Mouse (Mus musculus) gastrocnemius, adult 2 months (tissue): Measurements from ENCODE around the gene Cyp2r1. TPM values are rescaled to one million over a fixed set of nuclear protein-coding genes. Genes with fewer than 3 reads are reported as not detected.
"Not testable (repeated sequence)": the region's sequence is repeated elsewhere in the genome, so short reads cannot be mapped to it uniquely, and the experiment has no call there.

Experiments
- DNase-seq: peaks from one replicate; pipeline ENCODE4 v3.0.0; 2022
- H3K27ac ChIP-seq: fragments of 200-600 bp; 2 replicates; pipeline ENCODE4 v1.8.1; 2022; ENCODE audit warnings: mild to moderate bottlenecking
- H3K4me3 ChIP-seq: fragments of 200-600 bp; 2 replicates; pipeline ENCODE4 v1.8.1; 2022; ENCODE audit warnings: mild to moderate bottlenecking, moderate library complexity
- CTCF ChIP-seq: fragments of 200-600 bp; IDR thresholded peaks from 2 replicates; pipeline ENCODE4 v1.8.1; 2022; ENCODE audit warnings: antibody characterized with exemption, mild to moderate bottlenecking, moderate library complexity
- intact Hi-C: fragments of 180-260 bp; cut with DNase I; formaldehyde crosslinking; loops from one replicate; pipeline ENCODE4 v1.15.1; 2025
- long read RNA-seq, 2 experiments: library from polyadenylated mRNA; stranded (forward); transcript quantifications; one replicate each; pipeline ENCODE4 v2.0.0; 2021
- total RNA-seq, 2 experiments: library from RNA; stranded (reverse); gene quantifications; 2 replicates each; pipeline ENCODE4 v1.2.3; 2021

Cyp2r1 gene
- total RNA-seq = under 1 TPM; 0.20 TPM
- long read RNA-seq, experiment 1 = 0 reads
- long read RNA-seq, experiment 2 = 0 reads

- Histone ChIP-seq H3K4me3 (peak within 1 kb of the TSS; percentile 85), H3K27ac (peak within 1 kb of the TSS; percentile 69)
- peak; percentile 23; the same call in 1 of the 2 replicates for TF ChIP-seq CTCF
- intact Hi-C loops = no loop called here
- DNase-seq = peak; percentile 89
These were observed at the start of gene Cyp2r1 for GRCm38 (mm10) chr7:114562531-114563241. Gene Cyp2r1, minus strand, starts transcription at chr7:114562972.

DNA sequence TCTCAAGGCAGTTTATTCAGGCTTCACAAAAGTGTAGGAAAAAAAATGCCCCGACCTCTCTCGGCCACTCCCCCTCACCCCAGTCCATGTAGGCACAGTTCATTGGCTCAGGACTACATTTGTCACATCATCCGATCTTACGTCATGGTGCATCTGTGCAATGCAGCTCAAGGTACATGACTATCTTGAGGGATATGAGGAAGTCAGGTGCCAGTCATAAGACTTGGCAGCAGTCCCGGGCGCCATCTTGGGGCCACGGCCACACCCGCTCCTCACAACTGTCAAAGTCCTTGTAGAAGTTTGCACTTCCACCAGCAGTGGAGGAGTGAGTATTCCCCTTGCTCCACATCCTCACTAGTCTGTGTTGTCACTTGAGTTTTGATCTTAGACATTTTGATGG is 31.6 kb upstream of the Cyp2r1 start:
- intact Hi-C loops, DNase-seq, H3K27ac ChIP-seq, H3K4me3 ChIP-seq: not testable (repeated sequence)

GRCm38 (mm10) chr7:114582441-114582840 is 19.7 kb upstream of the Cyp2r1 start:
- TF ChIP-seq CTCF = no peak
- intact Hi-C loops = loop anchor here (2.0 to 10.0 kb wide), 3 partner anchors 90 to 234 kb away; no protein-coding TSS in a partner anchor
- DNase-seq = no peak
- no peak overlapping the region for H3K27ac ChIP-seq
- H3K4me3 ChIP-seq = no peak overlapping the region

- intact Hi-C loops = loop anchor here (5.0 to 10.0 kb wide), 2 partner anchors 91 to 144 kb away; no protein-coding TSS in a partner anchor
- Histone ChIP-seq H3K27ac (no peak overlapping the region), H3K4me3 (no peak overlapping the region)
- TF ChIP-seq CTCF = no peak
- no peak for DNase-seq
These were observed 18.4 kb upstream of the Cyp2r1 start for GRCm38 (mm10) chr7:114581200-114581599.

GRCm38 (mm10) chr7:114580426-114580825 is 17.7 kb upstream of the Cyp2r1 start:
- TF ChIP-seq CTCF = peak; percentile 79

DNA sequence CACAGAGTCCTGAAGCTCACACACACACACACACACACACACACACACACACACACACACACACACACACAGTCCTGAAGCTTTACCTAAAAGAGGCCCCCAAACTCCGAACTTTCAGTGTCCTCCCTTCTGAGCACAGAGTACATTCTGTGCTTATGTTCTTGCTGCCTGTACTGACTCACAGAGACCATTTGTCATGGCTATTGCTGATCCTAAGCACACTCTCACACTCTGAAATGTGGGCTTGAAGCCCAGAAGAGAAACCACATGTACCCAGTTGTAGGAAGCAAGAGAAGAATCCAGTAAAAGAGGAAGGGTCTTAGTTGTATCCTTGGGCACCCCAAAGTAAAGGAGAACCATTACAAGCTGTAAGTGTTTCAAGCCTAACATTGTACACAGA is 14.9 kb upstream of the Cyp2r1 start:
- Histone ChIP-seq H3K27ac (no peak overlapping the region), H3K4me3 (no peak overlapping the region)
- TF ChIP-seq CTCF = no peak
- intact Hi-C loops = no loop called here
- DNase-seq = no peak

More at GRCm38 (mm10) chr7:114580426-114580825, 17.7 kb upstream of the Cyp2r1 start:
- Histone ChIP-seq H3K27ac (no peak overlapping the region), H3K4me3 (no peak overlapping the region)
- DNase-seq = peak; percentile 31
- intact Hi-C loops = loop anchor here (5.0 to 10.0 kb wide), 2 partner anchors 92 to 144 kb away; no protein-coding TSS in a partner anchor

GRCm38 (mm10) chr7:114576931-114577330 is 14.2 kb upstream of the Cyp2r1 start:
- TF ChIP-seq CTCF = no peak
- no peak for DNase-seq
- intact Hi-C loops = no loop called here
- Histone ChIP-seq H3K27ac (no peak overlapping the region), H3K4me3 (peak overlapping the region; percentile 36; the same call in 1 of the 2 replicates)

DNA sequence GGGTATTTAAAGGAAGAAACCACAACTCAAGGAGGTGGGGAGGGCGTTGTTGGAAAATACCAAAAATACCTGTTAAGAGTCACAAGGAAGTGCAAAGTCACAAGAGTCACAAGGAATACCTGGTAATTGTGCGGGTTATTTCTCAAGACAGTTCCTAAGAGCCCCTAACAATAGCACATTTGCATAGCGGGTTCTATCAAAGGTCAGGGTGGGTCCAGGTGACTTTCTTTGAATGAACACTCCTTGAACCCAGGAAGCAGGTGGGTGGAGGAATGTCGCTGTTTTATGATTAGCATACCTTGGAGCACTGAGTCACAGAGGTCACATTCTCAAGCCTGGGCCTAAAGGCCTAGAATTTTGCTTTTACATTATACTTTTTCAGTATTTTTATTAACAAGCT is 11.1 kb upstream of the Cyp2r1 start:
- intact Hi-C loops, DNase-seq, H3K27ac ChIP-seq, H3K4me3 ChIP-seq: not testable (repeated sequence)

DNA sequence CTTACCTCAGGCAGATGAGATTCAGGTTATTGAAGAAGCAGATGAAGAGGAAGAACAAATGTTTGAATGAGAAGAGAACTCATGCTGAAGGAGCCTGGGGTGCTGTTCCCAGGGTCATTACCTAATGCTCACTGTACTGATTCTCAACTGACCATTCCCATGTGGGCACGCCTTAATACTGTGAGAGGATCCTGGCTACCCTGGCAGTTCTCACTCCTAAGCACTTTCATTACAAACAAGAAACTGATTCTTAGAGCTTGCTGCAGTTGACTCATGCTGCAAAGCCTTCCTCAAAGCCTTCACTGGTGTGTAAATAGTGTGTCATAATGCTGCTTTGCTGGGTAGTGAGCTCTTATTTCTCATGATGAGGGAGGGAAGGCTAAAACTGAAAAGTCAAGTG is 26.6 kb downstream of the Cyp2r1 start:
- H3K27ac ChIP-seq = no peak overlapping the region
- intact Hi-C loops = no loop called here
- TF ChIP-seq CTCF = no peak
- no peak for DNase-seq
- no peak overlapping the region for H3K4me3 ChIP-seq

GRCm38 (mm10) chr7:114526245-114526644 is 36.5 kb downstream of the Cyp2r1 start:
- H3K27ac ChIP-seq = no peak overlapping the region
- no peak for DNase-seq
- TF ChIP-seq CTCF = no peak
- H3K4me3 ChIP-seq = no peak overlapping the region
- intact Hi-C loops = no loop called here

DNA sequence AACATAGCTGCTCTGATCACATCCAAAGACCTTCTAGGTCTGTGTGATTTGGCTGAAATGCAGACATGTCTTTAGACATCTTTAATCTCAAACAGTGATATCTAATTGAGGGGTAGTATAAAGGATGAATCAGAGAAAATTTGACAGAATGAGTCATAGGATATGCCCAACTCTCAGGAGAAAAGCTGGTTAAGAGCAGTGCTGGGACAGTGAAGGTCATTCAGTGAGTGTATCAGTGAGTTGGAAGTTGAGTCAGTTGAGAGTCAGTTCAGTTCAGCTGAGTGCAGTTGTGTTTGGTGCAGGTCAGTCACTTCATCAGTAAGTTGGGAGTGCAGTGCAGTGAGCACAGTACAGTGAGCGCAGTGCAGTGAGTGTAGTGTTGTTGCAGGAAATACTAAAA is 42.6 kb downstream of the Cyp2r1 start:
- intact Hi-C loops = no loop called here
- Histone ChIP-seq H3K27ac (no peak overlapping the region), H3K4me3 (no peak overlapping the region)
- no peak for TF ChIP-seq CTCF
- DNase-seq = no peak

DNA sequence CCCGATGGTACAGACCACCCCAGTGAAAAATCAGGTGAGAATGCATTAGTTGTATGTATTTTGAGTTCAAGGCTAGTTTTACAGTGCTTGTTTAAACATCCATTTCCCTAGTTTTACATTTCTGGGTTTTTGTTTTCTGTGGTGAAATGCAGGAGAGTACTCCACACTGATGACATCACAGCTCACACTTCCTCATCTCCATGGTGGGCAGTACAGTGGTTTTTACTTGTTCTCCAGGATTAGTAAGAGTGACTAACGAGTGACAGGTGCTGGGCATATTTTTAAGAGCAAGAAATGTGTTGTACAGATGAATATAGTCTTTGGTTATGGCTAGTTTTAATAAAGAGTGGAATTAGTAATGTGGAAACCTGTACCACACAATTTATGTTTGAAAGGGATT is 53.9 kb downstream of the Cyp2r1 start:
- H3K27ac ChIP-seq = no peak overlapping the region
- no peak overlapping the region for H3K4me3 ChIP-seq
- TF ChIP-seq CTCF = no peak
- intact Hi-C loops = no loop called here
- no peak for DNase-seq

Other genes with a start within 250 kb of the Cyp2r1 start
- 1 to 10 TPM; 3.2 to 4.7 TPM for gene Pde3b, start 147.7 kb downstream of the Cyp2r1 start, total RNA-seq
- gene Calca, start 73.4 kb upstream of the Cyp2r1 start, total RNA-seq = not detected
- gene Calcb, start 155.7 kb upstream of the Cyp2r1 start, total RNA-seq = not detected
- 1 to 10 TPM in 1 of 2 experiments, under 1 TPM in 1; 0.48 to 1.9 TPM for gene Insc, start 180.7 kb upstream of the Cyp2r1 start, total RNA-seq